Mouse (Mus musculus) ES-Bruce4 (cell line): ENCODE measurements around the gene Slit3. TPM values are rescaled to one million over a fixed set of nuclear protein-coding genes. Genes with fewer than 3 reads are reported as not detected.

Experiments
- H3K27ac ChIP-seq: 2 replicates; pipeline ENCODE4 v1.5.1; 2012; ENCODE audit warnings: low read length, inconsistent platforms; ENCODE audit not compliant: insufficient read depth
- H3K27me3 ChIP-seq: 2 replicates; pipeline ENCODE4 v1.6.1; 2012; ENCODE audit warnings: mild to moderate bottlenecking, low read length, inconsistent platforms; ENCODE audit not compliant: control insufficient read depth, poor library complexity, insufficient read depth, severe bottlenecking
- H3K36me3 ChIP-seq: 2 replicates; pipeline ENCODE4 v1.6.1; 2012; ENCODE audit warnings: inconsistent platforms, mild to moderate bottlenecking, low read length, moderate library complexity; ENCODE audit not compliant: control insufficient read depth, poor library complexity, insufficient read depth, severe bottlenecking
- H3K4me1 ChIP-seq: one replicate; pipeline ENCODE4 v1.8.1; 2011; ENCODE audit warnings: low read length; ENCODE audit not compliant: control insufficient read depth, insufficient read depth
- H3K4me3 ChIP-seq: 2 replicates; pipeline ENCODE4 v1.5.1; 2011; ENCODE audit warnings: low read depth, mild to moderate bottlenecking, low read length
- H3K9ac ChIP-seq: 2 replicates; pipeline ENCODE4 v1.6.1; 2012; ENCODE audit warnings: low read depth, mild to moderate bottlenecking, inconsistent platforms; ENCODE audit not compliant: poor library complexity, severe bottlenecking
- H3K9me3 ChIP-seq: replicated peaks from 2 replicates; pipeline ENCODE4 v1.6.1; 2012; ENCODE audit warnings: mild to moderate bottlenecking, low read length, inconsistent platforms; ENCODE audit not compliant: control insufficient read depth, poor library complexity, insufficient read depth, severe bottlenecking
- CTCF ChIP-seq: IDR thresholded peaks from one replicate; pipeline ENCODE4 v1.8.1; 2011; ENCODE audit warnings: low read depth, low read length
- EP300 ChIP-seq: IDR thresholded peaks from 2 replicates; pipeline ENCODE4 v1.6.1; 2011; ENCODE audit warnings: low read depth, low read length; ENCODE audit not compliant: insufficient read depth
- POLR2A ChIP-seq: IDR thresholded peaks from one replicate; pipeline ENCODE4 v1.8.1; 2011; ENCODE audit warnings: low read length; ENCODE audit not compliant: insufficient read depth
- polyA plus RNA-seq: library from polyadenylated mRNA; stranded (reverse); fragments of >200 nt; gene quantifications from 2 replicates; pipeline ENCODE4 v1.2.4, GENCODE M21; 2011; ENCODE audit warnings: low read depth; ENCODE audit not compliant: missing spikeins, insufficient read depth, insufficient read length

Slit3 gene
- polyA plus RNA-seq, 1 experiment: 2.8 TPM

- no peak overlapping the region for H3K27ac ChIP-seq
- H3K36me3 ChIP-seq: no peaks in the 10 kb centered on the region
- H3K4me1 ChIP-seq: no peaks in the 10 kb centered on the region
- H3K9me3 ChIP-seq: no peaks in the 10 kb centered on the region
- H3K27me3 ChIP-seq: no peaks in the 10 kb centered on the region; the same call in 1 of the 2 replicates
- no peak overlapping the region for H3K9ac ChIP-seq
- no peak overlapping the region for H3K4me3 ChIP-seq
- TF ChIP-seq CTCF (no peak), POLR2A (no peak), EP300 (no peak)
These were observed 83.1 kb downstream of the Slit3 start for GRCm38 (mm10) chr11:35204084-35204483.

- no peak overlapping the region for H3K27ac ChIP-seq
- no peaks in the 10 kb centered on the region for H3K27me3 ChIP-seq
- H3K9me3 ChIP-seq: no peaks in the 10 kb centered on the region
- TF ChIP-seq CTCF (no peak), EP300 (no peak), POLR2A (no peak)
- no peak overlapping the region for H3K4me3 ChIP-seq
- no peak overlapping the region for H3K9ac ChIP-seq
- no peaks in the 10 kb centered on the region for H3K36me3 ChIP-seq
- H3K4me1 ChIP-seq: no peaks in the 10 kb centered on the region
These were observed 90.0 kb downstream of the Slit3 start for GRCm38 (mm10) chr11:35210728-35211682.

- H3K9me3 ChIP-seq: no peaks in the 10 kb centered on the region
- no peak overlapping the region for H3K27ac ChIP-seq
- H3K36me3 ChIP-seq: no peaks in the 10 kb centered on the region
- TF ChIP-seq POLR2A: no peak
- no peak for TF ChIP-seq CTCF
- H3K27me3 ChIP-seq: no peaks in the 10 kb centered on the region
- no peaks in the 10 kb centered on the region for H3K4me1 ChIP-seq
- no peak overlapping the region for H3K9ac ChIP-seq
- no peak overlapping the region for H3K4me3 ChIP-seq
These were observed 103.0 kb downstream of the Slit3 start for GRCm38 (mm10) chr11:35224025-35224424.

- Histone ChIP-seq H3K27ac (no peak overlapping the region), H3K9ac (no peak overlapping the region), H3K27me3 (no peaks in the 10 kb centered on the region), H3K9me3 (0 out of 2 replicates have a peak, but pooled peaks cover 3% of the 10 kb centered on the region), H3K4me1 (no peaks in the 10 kb centered on the region), H3K4me3 (no peak overlapping the region), H3K36me3 (no peaks in the 10 kb centered on the region)
- TF ChIP-seq CTCF: no peak
- no peak for TF ChIP-seq EP300
- TF ChIP-seq POLR2A: no peak
These were observed 110.5 kb downstream of the Slit3 start for GRCm38 (mm10) chr11:35231361-35232090.

GRCm38 (mm10) chr11:35232321-35232720 is 111.3 kb downstream of the Slit3 start:
- Histone ChIP-seq H3K27ac (no peak overlapping the region), H3K9ac (no peak overlapping the region), H3K4me1 (no peaks in the 10 kb centered on the region), H3K4me3 (no peak overlapping the region), H3K36me3 (no peaks in the 10 kb centered on the region), H3K9me3 (0 out of 2 replicates have a peak, but pooled peaks cover 3% of the 10 kb centered on the region), H3K27me3 (no peaks in the 10 kb centered on the region)
- TF ChIP-seq CTCF (no peak), EP300 (no peak), POLR2A (no peak)

- Histone ChIP-seq H3K9ac (no peak overlapping the region), H3K27me3 (no peaks in the 10 kb centered on the region; the same call in 1 of the 2 replicates), H3K36me3 (no peaks in the 10 kb centered on the region), H3K9me3 (no peaks in the 10 kb centered on the region), H3K4me1 (no peaks in the 10 kb centered on the region), H3K4me3 (no peak overlapping the region), H3K27ac (no peak overlapping the region)
- TF ChIP-seq POLR2A (no peak), CTCF (no peak), EP300 (no peak)
These were observed 120.4 kb downstream of the Slit3 start for GRCm38 (mm10) chr11:35241379-35241778.
